Mouse (Mus musculus) cerebellum, adult 8-10 months (tissue): ENCODE results near the gene Kbtbd13.
A peak's percentile ranks its signal among the peaks of the same experiment; 100 is the strongest.

Experiments used
- DNase-seq: peaks from one replicate; pipeline ENCODE4 v3.0.0; 2022

Gene Kbtbd13

DNA sequence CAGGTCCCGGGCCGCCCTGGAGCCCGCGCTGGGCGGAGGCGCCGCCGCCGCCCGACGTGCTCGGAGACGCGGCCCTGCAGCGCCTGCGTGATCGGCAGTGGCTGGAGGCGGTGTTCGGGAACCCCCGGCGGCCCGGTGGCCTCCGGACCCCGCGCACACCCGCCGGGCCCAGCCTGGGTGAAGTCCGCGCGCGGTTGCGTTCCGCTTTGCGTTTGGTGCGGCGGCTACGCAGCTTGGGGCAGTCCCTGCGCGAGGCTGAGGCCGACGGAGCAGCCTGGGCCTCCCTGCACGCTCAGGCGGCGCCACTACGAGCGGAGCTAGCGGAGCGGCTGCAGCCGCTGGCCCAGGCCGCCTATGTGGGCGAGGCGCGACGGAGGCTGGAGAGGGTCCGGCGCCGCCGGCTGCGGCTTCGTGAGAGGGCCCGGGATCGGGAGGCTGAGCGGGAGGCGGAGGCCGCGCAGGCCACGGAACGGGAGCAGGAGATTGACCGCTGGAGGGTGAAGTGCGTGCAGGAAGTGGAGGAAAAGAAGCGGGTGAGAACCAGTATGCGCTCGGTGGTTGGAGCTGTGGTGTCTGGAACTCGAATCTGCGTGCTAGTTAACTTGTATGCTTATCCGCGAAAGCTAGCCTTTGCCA is 44.9 kb downstream of the Kbtbd13 start:
- DNase-seq, result peak; percentile 37

DNA sequence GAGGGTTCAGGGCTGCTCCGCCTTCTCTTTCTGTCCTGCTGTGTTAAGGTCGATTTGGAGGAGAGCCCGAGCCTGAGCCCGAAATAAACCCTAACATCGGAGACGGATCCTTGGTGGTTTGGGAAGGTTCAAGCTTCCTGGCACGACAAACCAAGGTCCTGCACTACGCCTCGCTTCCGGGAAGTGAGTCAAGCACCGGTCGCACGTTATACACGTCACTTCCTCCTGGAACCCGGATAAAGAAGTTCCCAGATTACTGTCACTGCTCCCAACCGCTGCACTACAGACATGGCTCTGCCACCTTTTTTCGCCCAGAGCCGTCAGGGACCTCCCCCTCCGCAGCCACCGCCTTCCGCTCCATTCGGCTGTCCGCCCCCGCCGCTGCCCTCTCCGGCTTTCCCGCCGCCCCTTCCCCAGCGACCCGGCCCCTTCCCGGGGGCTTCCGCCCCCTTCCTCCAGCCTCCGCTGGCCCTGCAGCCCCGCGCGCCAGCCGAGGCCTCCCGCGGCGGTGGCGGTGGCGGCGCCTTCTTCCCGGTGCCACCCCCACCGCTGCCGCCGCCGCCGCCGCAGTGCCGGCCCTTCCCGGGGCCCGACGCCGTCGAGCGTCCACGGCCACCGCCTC is 45.5 kb downstream of the Kbtbd13 start, which contains the start of gene Pdcd7:
Gene Pdcd7, plus strand, starts transcription at position 251 of the 622 bp plus-strand sequence.
- peak; percentile 94 for DNase-seq

- peak; percentile 13 for DNase-seq
Measured at GRCm38 (mm10) chr9:65345439-65345838, 46.0 kb downstream of the Kbtbd13 start.

DNA sequence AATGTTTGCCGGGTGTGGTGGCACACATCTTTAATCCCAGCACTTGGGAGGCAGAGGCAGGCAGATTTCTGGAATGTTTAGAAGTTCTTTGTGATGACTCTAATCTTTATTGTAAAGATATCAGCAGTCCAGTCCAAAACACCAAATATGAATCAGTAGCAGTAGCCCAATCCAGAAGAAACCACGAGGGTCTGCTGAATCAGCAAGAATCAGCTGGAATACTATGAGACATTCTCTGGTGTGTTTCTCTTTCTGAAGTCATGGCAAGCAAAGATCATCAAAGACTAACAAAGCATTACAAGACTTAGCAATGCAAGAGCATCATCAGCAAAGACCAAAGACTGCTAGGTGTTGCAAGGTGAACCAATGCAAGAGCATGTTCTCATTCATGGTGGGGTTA is 51.0 kb downstream of the Kbtbd13 start:
- no peak for DNase-seq

GRCm38 (mm10) chr9:65339146-65339545 is 52.3 kb downstream of the Kbtbd13 start:
- DNase-seq, result no peak
